Mouse (Mus musculus): ENCODE measurements around the gene Mtcl1.
"Not testable (repeated sequence)": the region's sequence is repeated elsewhere in the genome, so short reads cannot be mapped to it uniquely, and the experiment has no call there.

DNA sequence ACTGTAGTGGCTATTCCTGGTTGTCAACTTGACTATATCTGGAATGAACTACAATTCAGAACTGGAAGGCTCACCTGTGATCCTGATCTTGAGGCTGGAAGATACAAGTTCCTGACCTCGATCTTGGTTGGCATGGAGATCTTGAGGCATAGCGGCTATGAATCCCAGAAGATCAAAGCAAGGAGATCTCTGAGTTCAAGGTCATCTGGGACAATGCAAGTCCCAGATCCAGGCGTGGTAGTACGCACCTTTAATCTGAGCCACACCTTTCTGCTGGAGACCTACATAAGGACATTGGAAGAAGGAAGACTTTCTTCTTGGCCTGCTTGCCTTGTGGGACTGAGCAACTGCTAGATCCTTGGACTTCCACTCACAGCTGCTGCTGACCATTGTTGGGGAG is 24.9 kb downstream of the Mtcl1 start:
- TF ChIP-seq EP300, CTCF (IDR thresholded peaks at IDR 0.05; ENCODE audit: low read depth): not testable (repeated sequence)

Data from liver, embryonic 14.5 days (tissue).